ENCODE assay signal across 7 mouse cellular contexts in genomic region chr6:32328028-32328427, GRCm38 (mm10).
DNase-seq lines count a peak whose midpoint lies in the region; ATAC-seq and TF ChIP-seq lines count a peak whose summit lies in the region.

No protein-coding gene starts in this region.

- H3K4me2 ChIP-seq in intestine, embryonic 15.5 days (replicated peaks): no peak overlapping the region
- H3K4me2 ChIP-seq in midbrain, embryonic 14.5 days (ENCODE audit: low read length): no peak overlapping the region

- peak; percentile 93 for TF ChIP-seq CTCF in cortical plate, adult 2 months (IDR thresholded peaks at IDR 0.05; ENCODE audit: extremely low read depth, insufficient read depth, low read length)

- ATAC-seq in intestine, embryonic 15.5 days: peak; percentile 55; the same call in 1 of the 2 replicates
- peak; percentile 60; the same call in 1 of the 2 replicates for ATAC-seq in midbrain, embryonic 14.5 days (ENCODE audit: low FRiP score, low TSS enrichment)

- WGBS in intestine, embryonic 15.5 days: 2% methylated on average over 8 of the region's 8 CpGs
- under 1% methylated on average over 8 of the region's 8 CpGs for WGBS in midbrain, embryonic 14.5 days

- no peak overlapping the region for H3K4me3 ChIP-seq in cortical plate, adult 2 months (ENCODE audit: insufficient read depth, low read length)
- no peak overlapping the region for H3K4me3 ChIP-seq in intestine, embryonic 15.5 days (replicated peaks)
- no peak overlapping the region for H3K4me3 ChIP-seq in midbrain, embryonic 14.5 days (replicated peaks; ENCODE audit: low read depth, low read length)

- intact Hi-C loops in left cerebral cortex, postnatal 14 days (cut with DNase I): loop anchor here (2.0 to 5.0 kb wide), 3 partner anchors 154 to 391 kb away; no protein-coding TSS in a partner anchor

- H3K27ac ChIP-seq in cortical plate, adult 2 months (ENCODE audit: insufficient read depth, low read length): no peak overlapping the region
- H3K27ac ChIP-seq in intestine, embryonic 15.5 days: no peak overlapping the region
- H3K27ac ChIP-seq in midbrain, embryonic 14.5 days (replicated peaks; ENCODE audit: low read depth, low read length): no peak overlapping the region

- H3K9ac ChIP-seq in intestine, embryonic 15.5 days: no peak overlapping the region
- H3K9ac ChIP-seq in midbrain, embryonic 14.5 days (replicated peaks; ENCODE audit: low read length): no peak overlapping the region

- peaks cover 4% of the 10 kb centered on the region for H3K4me1 ChIP-seq in cortical plate, adult 2 months (ENCODE audit: control insufficient read depth, insufficient read depth, low read length)
- no peaks in the 10 kb centered on the region for H3K4me1 ChIP-seq in intestine, embryonic 15.5 days (replicated peaks)
- H3K4me1 ChIP-seq in midbrain, embryonic 14.5 days (ENCODE audit: control insufficient read depth, insufficient read depth, low read length): peaks cover 15% of the 10 kb centered on the region

- no peaks in the 10 kb centered on the region; the same call in 1 of the 2 replicates for H3K27me3 ChIP-seq in intestine, embryonic 15.5 days (replicated peaks)
- H3K27me3 ChIP-seq in midbrain, embryonic 14.5 days (ENCODE audit: control insufficient read depth, insufficient read depth, low read length): no peaks in the 10 kb centered on the region

- H3K9me3 ChIP-seq in intestine, embryonic 15.5 days: no peaks in the 10 kb centered on the region
- H3K9me3 ChIP-seq in midbrain, embryonic 14.5 days (ENCODE audit: control insufficient read depth, low read length): no peaks in the 10 kb centered on the region

- TF ChIP-seq POLR2A in cortical plate, adult 2 months (IDR thresholded peaks at IDR 0.05; ENCODE audit: extremely low read depth, insufficient read depth, low read length): no peak

- DNase-seq in adrenal gland, adult 18-20 months (ENCODE audit: low spot score in 2 of 2): peak; percentile 69 to 72
- peak; percentile 68 for DNase-seq in gastrocnemius, postnatal 10 days
- peak; percentile 72 to 79 for DNase-seq in left cerebral cortex, postnatal 14 days (ENCODE audit: low spot score in 2 of 2)
- DNase-seq in midbrain, embryonic 14.5 days: peak; percentile 86
- DNase-seq in spleen, postnatal 36 days (ENCODE audit: low spot score in 2 of 2): peak; percentile 7

- H3K36me3 ChIP-seq in intestine, embryonic 15.5 days: no peaks in the 10 kb centered on the region
- H3K36me3 ChIP-seq in midbrain, embryonic 14.5 days (ENCODE audit: control insufficient read depth, insufficient read depth, low read length): no peaks in the 10 kb centered on the region

Comparison
In these comparisons a context has a peak if more than half of its experiments do, and no peak if none do; other contexts are left out.
1. DNase-seq: peak in every context shown above with its lines; median percentile 86 in midbrain, embryonic 14.5 days; 76 in left cerebral cortex, postnatal 14 days; 70 in adrenal gland, adult 18-20 months; 68 in gastrocnemius, postnatal 10 days; 7 in spleen, postnatal 36 days.